In genomic region chr5:105792853-105793547, GRCm38 (mm10) we compare ENCODE assay signal across 8 mouse cellular contexts.
DNase-seq lines count a peak whose midpoint lies in the region; ATAC-seq lines count a peak whose summit lies in the region.

No protein-coding gene starts in this region.

- DNase-seq in 416B (ENCODE audit: low read depth): peak; percentile 76
- DNase-seq in adrenal gland, adult 8-10 months: peak; percentile 74
- peak; percentile 86 for DNase-seq in fibroblast of lung, adult 2 months (ENCODE audit: low read depth)
- peak; percentile 27 for DNase-seq in heart, postnatal 25 days (ENCODE audit: low spot score)
- no peak for DNase-seq in limb, embryonic 10.5 days (ENCODE audit: low spot score)
- DNase-seq in thymus, adult 18-20 months: no peak

- H3K4me3 ChIP-seq in limb, embryonic 10.5 days: no peak overlapping the region
- H3K4me3 ChIP-seq in midbrain, embryonic 15.5 days: no peak overlapping the region

- no peaks in the 10 kb centered on the region for H3K27me3 ChIP-seq in limb, embryonic 10.5 days (ENCODE audit: low read depth, poor library complexity, severe bottlenecking)
- no peaks in the 10 kb centered on the region for H3K27me3 ChIP-seq in midbrain, embryonic 15.5 days (replicated peaks)

- H3K9ac ChIP-seq in midbrain, embryonic 15.5 days: peak overlapping the region; percentile 38; the same call in 1 of the 2 replicates

- no peaks in the 10 kb centered on the region for H3K9me3 ChIP-seq in limb, embryonic 10.5 days (replicated peaks)
- H3K9me3 ChIP-seq in midbrain, embryonic 15.5 days: no peaks in the 10 kb centered on the region

- 0 out of 2 replicates have a peak, but pooled peaks cover 2% of the 10 kb centered on the region for H3K36me3 ChIP-seq in limb, embryonic 10.5 days
- H3K36me3 ChIP-seq in midbrain, embryonic 15.5 days (replicated peaks): no peaks in the 10 kb centered on the region

- intact Hi-C loops in heart, postnatal 25 days (cut with DNase I): no loop called here

- H3K27ac ChIP-seq in limb, embryonic 10.5 days: peak overlapping the region; percentile 22; the same call in 1 of the 2 replicates
- H3K27ac ChIP-seq in midbrain, embryonic 15.5 days: peak overlapping the region; percentile 60

- peak overlapping the region; percentile 34 for H3K4me2 ChIP-seq in midbrain, embryonic 15.5 days

- 48% methylated on average over 13 of the region's 13 CpGs for WGBS in limb, embryonic 10.5 days
- WGBS in midbrain, embryonic 15.5 days: 34% methylated on average over 13 of the region's 13 CpGs

- peak; percentile 75 for ATAC-seq in midbrain, embryonic 15.5 days (replicated peaks)
- ATAC-seq in activated CD4-positive, CD25-positive, alpha-beta regulatory T cell, adult 4 months: no peak

- H3K4me1 ChIP-seq in limb, embryonic 10.5 days: peaks cover 27% of the 10 kb centered on the region
- H3K4me1 ChIP-seq in midbrain, embryonic 15.5 days: peaks cover 25% of the 10 kb centered on the region

Comparison
In these comparisons a context has a peak if more than half of its experiments do, and no peak if none do; other contexts are left out.
1. DNase-seq: peak in 416B (single experiment), adrenal gland, adult 8-10 months (single experiment), fibroblast of lung, adult 2 months (single experiment) and heart, postnatal 25 days (single experiment); none in limb, embryonic 10.5 days (single experiment) and thymus, adult 18-20 months (0 of 2).